Mouse (Mus musculus): ENCODE results near the gene Cavin3.

The Cavin3 gene

GRCm38 (mm10) chr7:105481505-105482411 lies at the start of gene Cavin3:
Gene Cavin3 (minus strand): TSS chr7:105482300.
- DNase-seq, result no peak

DNA sequence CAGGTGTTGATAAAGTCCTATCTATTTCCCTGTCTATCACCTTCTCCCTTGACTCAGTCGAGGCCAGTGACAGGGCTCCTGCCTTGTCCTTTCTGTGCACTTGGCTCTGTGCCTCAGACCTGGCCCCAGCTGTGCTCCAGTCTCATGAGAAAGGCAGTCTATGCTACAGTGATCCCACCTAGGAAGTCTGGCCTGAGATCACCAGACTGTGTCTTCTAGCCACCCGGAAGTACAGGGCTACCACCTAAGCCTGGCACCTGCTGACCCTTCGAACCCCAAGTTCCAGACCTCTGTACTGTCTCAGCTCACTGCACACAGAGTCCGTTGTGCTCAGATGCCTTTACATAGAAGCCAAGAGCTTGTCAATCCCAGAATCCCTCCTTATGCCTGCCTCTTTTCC lies 46.0 kb upstream of the Cavin3 start:
- no peak for DNase-seq

DNA sequence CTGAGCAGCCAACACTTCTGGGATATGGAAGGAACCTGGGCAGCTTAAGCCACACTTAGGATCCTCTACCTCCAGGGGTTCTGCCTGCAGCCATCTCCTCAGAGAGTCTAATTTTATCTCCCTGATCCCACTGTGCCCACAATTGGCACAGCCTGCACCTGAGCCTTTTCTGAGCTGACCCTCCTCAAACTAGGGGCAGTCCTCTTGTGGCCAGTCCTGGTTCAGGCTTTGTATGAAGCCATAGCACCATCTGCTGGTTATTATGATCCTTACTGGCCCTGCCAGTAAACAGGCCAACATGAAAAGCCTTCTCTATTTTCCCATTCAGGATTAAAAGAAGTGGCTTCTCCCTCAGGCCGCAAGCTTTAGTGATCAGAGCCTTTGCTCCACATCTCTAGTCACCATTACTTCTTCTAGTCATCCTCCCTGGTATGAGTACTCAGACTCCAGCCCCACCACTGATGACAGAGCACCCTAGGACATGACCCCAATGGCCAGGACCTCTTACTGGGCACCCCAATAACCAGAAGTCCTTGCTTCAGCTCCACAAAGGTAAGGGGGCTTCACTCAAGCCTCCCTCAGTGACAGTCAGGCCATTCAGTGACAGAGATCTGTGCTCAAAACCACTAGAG lies 45.3 kb upstream of the Cavin3 start:
- DNase-seq, result no peak

DNA sequence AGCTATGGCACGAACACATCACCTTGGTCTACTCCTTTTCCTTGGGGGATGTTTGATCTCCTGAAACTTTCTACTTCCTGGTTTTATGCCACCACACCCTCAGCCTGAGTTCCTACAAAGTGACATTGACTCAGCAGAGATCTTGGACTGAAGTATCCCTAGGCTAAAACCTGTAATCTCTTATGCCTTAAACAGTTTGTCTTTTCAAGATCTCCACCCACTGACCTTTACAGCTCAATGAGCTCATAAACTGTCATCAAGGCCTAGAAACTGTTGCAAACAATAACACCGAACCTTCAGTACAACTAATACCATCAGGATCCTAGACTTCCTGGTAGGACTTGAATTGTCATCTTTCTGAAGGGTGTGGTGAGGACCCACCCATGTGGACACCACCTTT lies 42.1 kb upstream of the Cavin3 start:
- no peak for DNase-seq

GRCm38 (mm10) chr7:105520201-105520600 lies 38.1 kb upstream of the Cavin3 start:
- DNase-seq, result no peak

GRCm38 (mm10) chr7:105519771-105520170 lies 37.7 kb upstream of the Cavin3 start:
- no peak for DNase-seq

- DNase-seq, result no peak
These were observed 37.2 kb upstream of the Cavin3 start for GRCm38 (mm10) chr7:105519336-105519735.

DNA sequence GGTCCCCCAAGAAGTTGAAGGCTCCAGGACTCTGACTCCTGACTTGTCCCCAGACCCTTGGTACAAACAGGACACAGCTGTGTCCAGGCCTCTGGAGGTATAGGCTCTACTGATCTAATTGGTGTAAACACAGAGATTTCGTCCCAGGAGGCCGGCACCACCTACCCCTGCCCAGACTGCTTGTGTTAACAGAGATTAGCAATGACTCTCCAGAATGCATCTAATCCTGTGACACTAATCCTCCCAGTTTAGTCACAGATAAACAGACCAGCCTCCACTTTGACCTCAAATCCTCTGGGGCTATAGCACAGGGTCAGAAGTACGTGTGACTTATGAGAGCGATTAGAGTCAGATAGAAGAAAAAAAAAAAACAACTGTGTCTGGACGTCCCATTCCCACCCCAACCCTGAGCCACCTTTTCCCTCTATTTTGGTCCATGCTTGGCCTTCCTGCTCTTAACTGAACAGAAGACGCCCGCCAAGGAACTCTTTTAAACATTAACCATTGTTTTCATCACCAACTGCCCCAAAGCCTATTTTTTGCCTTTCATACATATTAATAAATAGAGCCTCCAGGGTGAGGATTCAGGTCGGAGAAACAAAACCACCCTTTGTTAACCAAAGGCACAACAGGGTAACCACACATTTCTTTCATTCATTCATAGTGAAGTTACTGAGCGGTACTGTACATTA lies 34.7 kb upstream of the Cavin3 start:
- no peak for DNase-seq

GRCm38 (mm10) chr7:105515178-105515577 lies 33.1 kb upstream of the Cavin3 start:
- DNase-seq, result peak; percentile 58

DNA sequence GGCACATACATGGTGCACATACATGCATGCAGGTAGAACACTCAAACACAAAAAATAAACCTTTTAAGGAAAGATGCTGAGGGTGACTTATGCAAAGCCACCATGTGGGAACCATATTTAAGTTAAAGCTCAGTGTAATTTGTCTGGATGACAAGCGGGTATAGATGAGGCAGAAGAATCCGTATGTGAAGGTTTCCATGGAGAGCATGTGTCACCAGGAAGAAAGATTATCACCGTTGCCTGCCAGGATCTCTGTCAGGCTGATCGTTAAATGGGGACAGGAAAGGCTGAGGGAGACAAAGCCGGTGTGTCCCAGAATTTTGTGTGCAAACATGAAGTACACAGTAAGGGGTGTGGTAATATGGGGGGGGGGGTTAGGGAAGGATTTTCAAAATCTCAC lies 32.5 kb upstream of the Cavin3 start:
- DNase-seq, result no peak

GRCm38 (mm10) chr7:105513845-105514291 lies 31.8 kb upstream of the Cavin3 start:
- DNase-seq, result no peak

- no peak for DNase-seq
These were observed 28.0 kb upstream of the Cavin3 start for GRCm38 (mm10) chr7:105510143-105510542.

DNA sequence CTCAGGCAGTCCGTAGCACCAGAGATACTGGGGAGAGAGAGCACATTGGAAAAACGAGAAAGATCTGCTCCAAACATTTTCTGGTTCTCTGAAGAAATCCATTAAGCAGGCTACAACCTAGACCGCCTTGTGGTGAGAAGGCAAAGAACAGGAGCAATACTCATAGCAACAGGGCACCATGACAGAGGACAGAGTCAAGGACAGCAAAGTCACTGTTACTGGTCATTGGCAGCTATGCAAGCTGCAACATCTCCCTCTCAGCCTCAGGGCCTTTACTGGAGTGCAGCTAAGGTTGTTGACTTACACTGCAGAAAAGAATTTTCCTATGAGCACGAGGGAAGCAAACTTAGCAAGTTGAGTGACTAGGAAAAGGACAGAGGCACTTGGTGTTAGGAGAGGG lies 25.2 kb upstream of the Cavin3 start:
- DNase-seq, result no peak

DNA sequence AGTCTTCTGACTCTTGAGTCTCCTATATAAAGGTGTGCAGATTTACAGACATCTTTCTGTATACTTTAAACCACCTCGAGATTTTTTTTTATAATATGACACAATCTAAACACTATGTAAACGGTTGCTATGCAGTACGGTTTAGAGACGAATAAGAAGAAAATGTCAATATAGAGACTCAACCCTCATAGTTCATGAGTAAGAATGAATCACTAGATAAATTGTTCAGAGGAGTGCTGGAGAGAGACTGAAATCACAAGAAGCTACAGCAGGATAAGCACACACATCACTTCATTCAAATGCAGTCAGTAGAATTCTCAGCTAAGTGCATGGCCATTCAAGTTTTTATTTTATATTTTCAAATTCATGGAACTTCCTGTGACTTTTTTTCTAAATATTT lies 19.9 kb upstream of the Cavin3 start:
- no peak for DNase-seq

DNA sequence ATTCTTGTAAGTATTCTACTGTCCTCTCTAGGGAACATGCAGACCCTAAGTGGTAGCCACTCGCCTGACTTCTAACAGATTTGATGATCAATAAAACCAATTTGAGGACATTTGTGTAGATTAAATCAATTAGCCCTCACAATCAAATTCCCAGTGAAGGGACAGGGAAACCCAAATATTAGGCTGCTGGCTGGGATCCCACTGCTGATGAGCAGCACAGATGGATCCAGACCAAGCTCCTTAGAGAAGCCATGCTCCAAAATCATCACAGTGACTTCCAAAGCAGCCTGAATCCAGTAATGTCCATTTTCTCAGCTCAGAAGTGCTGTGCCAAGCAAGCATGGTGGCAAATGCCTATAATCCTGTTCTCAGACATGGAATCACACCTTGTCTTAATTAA lies 17.6 kb upstream of the Cavin3 start:
- DNase-seq, result no peak

DNA sequence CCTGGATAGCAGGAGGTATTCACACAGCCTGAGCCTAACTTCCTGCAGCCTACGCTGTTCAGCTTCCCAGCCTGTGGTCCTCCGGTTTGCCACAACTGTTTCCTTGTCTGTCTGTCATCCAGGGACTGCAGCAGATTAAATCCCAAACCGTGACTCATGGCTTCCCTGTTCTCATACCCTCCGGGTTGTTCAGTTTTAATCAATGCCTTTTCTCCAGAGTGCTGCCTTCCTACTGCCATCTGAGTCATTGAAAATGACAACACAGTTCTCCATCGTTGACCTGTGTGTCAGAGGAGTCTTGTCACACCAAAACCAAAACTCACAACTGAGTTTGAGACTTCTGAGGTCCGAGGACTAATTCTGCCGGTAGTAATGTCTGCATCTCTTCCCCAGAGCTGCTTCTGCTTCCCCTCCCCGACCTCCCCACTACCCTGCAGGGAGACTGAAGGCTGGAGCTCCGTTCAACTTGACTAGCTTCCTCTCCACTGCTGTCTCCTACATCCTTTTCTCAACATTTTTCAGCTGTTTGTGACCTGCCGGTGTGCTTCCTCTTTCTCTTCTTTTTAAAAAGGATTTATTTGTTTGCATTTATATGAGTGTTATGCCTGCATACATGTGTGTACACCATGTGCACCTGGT lies 16.9 kb upstream of the Cavin3 start:
- no peak for DNase-seq

GRCm38 (mm10) chr7:105497881-105498280 lies 15.8 kb upstream of the Cavin3 start:
- no peak for DNase-seq

- no peak for DNase-seq
These were observed 5.2 kb upstream of the Cavin3 start for GRCm38 (mm10) chr7:105487104-105487876.

GRCm38 (mm10) chr7:105485029-105485428 lies 2.9 kb upstream of the Cavin3 start:
- DNase-seq, result no peak

- no peak for DNase-seq
These were observed 326 bp upstream of the Cavin3 start for GRCm38 (mm10) chr7:105482426-105482825.

- DNase-seq, result no peak
These were observed 1.3 kb downstream of the Cavin3 start for GRCm38 (mm10) chr7:105480561-105481504.
